8 mouse cellular contexts compared by ENCODE assay signal in genomic region chr19:21882110-21882940, GRCm38 (mm10).
DNase-seq lines count a peak whose midpoint lies in the region; ATAC-seq and TF ChIP-seq lines count a peak whose summit lies in the region.

No protein-coding gene starts in this region.

- DNase-seq in adrenal gland, adult 8-10 months: peak; percentile 46
- no peak for DNase-seq in adrenal gland, postnatal 25 days
- DNase-seq in hindbrain, embryonic 14.5 days (ENCODE audit: low spot score): peak; percentile 56
- peak; percentile 89 for DNase-seq in lung, postnatal 10 days
- DNase-seq in cerebellum, postnatal 25 days: no peak
- DNase-seq in spleen, postnatal 36 days (ENCODE audit: low spot score in 2 of 2): no peak
- no peak for DNase-seq in layer of hippocampus, adult 9-10 months (ENCODE audit: low spot score)

- no peak overlapping the region for H3K4me2 ChIP-seq in hindbrain, embryonic 14.5 days (replicated peaks)

- no peak for TF ChIP-seq CTCF in embryonic fibroblast, embryonic 13.5 days (IDR thresholded peaks at IDR 0.05; ENCODE audit: borderline replicate concordance, insufficient read depth, low read length)

- no peaks in the 10 kb centered on the region for H3K36me3 ChIP-seq in hindbrain, embryonic 14.5 days (replicated peaks; ENCODE audit: control insufficient read depth, insufficient read depth)

- no peak overlapping the region for H3K9ac ChIP-seq in hindbrain, embryonic 14.5 days

- peak overlapping the region; percentile 4; the same call in 1 of the 2 replicates for H3K4me3 ChIP-seq in embryonic fibroblast, embryonic 13.5 days (ENCODE audit: insufficient read depth, low read length)
- no peak overlapping the region for H3K4me3 ChIP-seq in hindbrain, embryonic 14.5 days (replicated peaks; ENCODE audit: low read length)

- no peak for TF ChIP-seq POLR2A in embryonic fibroblast, embryonic 13.5 days (IDR thresholded peaks at IDR 0.05; ENCODE audit: low read depth, low read length)

- no peak for ATAC-seq in hindbrain, embryonic 14.5 days (ENCODE audit: low FRiP score)

- peak overlapping the region; percentile 96 for H3K27ac ChIP-seq in embryonic fibroblast, embryonic 13.5 days (ENCODE audit: insufficient read depth, low read length)
- no peak overlapping the region; the same call in 1 of the 2 replicates for H3K27ac ChIP-seq in hindbrain, embryonic 14.5 days

- H3K9me3 ChIP-seq in hindbrain, embryonic 14.5 days (ENCODE audit: control insufficient read depth, low read length): no peaks in the 10 kb centered on the region

- no peaks in the 10 kb centered on the region for H3K27me3 ChIP-seq in hindbrain, embryonic 14.5 days (ENCODE audit: control insufficient read depth, insufficient read depth, low read length)

- 8% methylated on average over 8 of the region's 8 CpGs for WGBS in hindbrain, embryonic 14.5 days

- peaks cover 8% of the 10 kb centered on the region for H3K4me1 ChIP-seq in embryonic fibroblast, embryonic 13.5 days (ENCODE audit: control insufficient read depth, insufficient read depth, low read length)
- H3K4me1 ChIP-seq in hindbrain, embryonic 14.5 days (replicated peaks; ENCODE audit: control insufficient read depth, insufficient read depth, low read length): no peaks in the 10 kb centered on the region; the same call in 1 of the 2 replicates

Comparison
In these comparisons a context has a peak if more than half of its experiments do, and no peak if none do; other contexts are left out.
1. DNase-seq: peak in adrenal gland, adult 8-10 months (single experiment), hindbrain, embryonic 14.5 days (single experiment) and lung, postnatal 10 days (single experiment); none in adrenal gland, postnatal 25 days (single experiment), cerebellum, postnatal 25 days (0 of 2), spleen, postnatal 36 days (0 of 2) and layer of hippocampus, adult 9-10 months (single experiment).